Mouse (Mus musculus) heart, postnatal 0 days (tissue): ENCODE measurements around the gene Stx5a.

Experiments used
- CTCF ChIP-seq: IDR thresholded peaks from 2 replicates; pipeline ENCODE4 v1.5.1; 2016; ENCODE audit warnings: antibody characterized with exemption, control low read depth, low read depth
- EP300 ChIP-seq: IDR thresholded peaks from 2 replicates; pipeline ENCODE4 v1.6.1; 2016; ENCODE audit warnings: antibody characterized with exemption, low read depth

- TF ChIP-seq EP300 = no peak
- no peak for TF ChIP-seq CTCF
Observed at GRCm38 (mm10) chr19:8803879-8804660, 62.9 kb downstream of the Stx5a start.
